Mouse (Mus musculus) stomach, adult 2 months (tissue): ENCODE data around the gene Zfp606. TPM values are rescaled to one million over a fixed set of nuclear protein-coding genes. Genes with fewer than 3 reads are reported as not detected.

Experiments
- polyA plus RNA-seq: library from polyadenylated mRNA; depleted of rRNA; stranded (reverse); fragments of >200 nt; gene quantifications from 2 replicates; pipeline ENCODE4 v1.2.3, GENCODE M21; 2012; rRNA removed

The Zfp606 gene
- polyA plus RNA-seq, result 1.0 and 1.1 TPM in 2 replicates

DNA sequence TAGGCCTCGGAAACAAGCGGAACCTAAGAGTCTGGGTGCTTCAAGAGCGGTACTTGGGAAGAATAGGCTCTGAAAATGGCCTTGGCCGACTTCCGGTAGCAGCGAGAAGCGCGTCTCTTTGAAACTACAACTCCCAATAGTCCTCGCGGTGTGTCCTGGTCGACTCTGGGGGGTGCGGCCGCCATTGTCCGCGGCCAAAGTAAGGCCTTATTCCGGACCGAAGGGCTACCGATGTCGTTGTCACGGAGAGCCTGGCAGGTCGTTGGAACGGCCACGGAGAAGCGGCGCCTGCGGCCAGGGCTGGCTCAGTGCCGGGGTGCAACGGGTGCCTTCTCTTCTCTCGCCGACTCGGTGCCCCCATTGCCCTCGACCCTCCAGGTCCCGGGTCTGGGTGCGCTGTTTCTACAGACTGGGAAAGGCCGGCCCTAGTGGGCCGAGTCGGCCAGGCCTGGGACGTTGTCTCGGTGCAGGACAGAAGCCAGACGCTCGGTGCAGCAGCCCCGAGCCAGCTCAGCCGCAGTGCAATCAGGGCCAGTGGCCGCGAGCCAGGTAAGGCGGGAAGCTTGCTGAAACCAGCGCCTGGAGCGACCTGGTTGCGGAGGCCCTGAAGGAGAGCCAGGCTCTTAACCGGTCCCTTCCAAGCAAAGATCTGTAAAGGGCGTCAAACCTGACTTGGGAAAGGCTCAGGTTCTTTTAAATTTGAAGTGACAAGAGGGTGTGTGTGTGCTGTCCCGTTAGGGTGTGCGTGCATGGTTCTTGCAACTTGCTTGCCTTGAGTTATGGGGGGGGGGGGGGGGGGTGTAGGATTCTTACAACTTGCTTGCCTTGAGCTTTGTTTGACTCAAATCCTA, at the start of gene Zfp606:
TSS of gene Zfp606 (plus strand) at position 136 of the 851 bp plus-strand sequence.

GRCm38 (mm10) chr7:12512217-12512616, 34.1 kb downstream of the Zfp606 start, which contains the start of gene 2900092C05Rik:
TSS of gene 2900092C05Rik (plus strand) at chr7:12512517.

Other genes starting within 250 kb of the Zfp606 start
- gene Vmn1r81, start 210.0 kb upstream of the Zfp606 start, polyA plus RNA-seq, result not detected in 2 replicates
- not detected in 2 replicates for gene Vmn1r82, start 177.9 kb upstream of the Zfp606 start, polyA plus RNA-seq
- not detected in 2 replicates for gene Vmn1r83, start 148.8 kb upstream of the Zfp606 start, polyA plus RNA-seq
- not detected in 2 replicates for gene Vmn1r84, start 109.0 kb upstream of the Zfp606 start, polyA plus RNA-seq
- 0.16 and 0.48 TPM in 2 replicates for gene Zfp551, start 55.5 kb upstream of the Zfp606 start, polyA plus RNA-seq
- not detected in 2 replicates for gene 2900092C05Rik, start 34.2 kb downstream of the Zfp606 start, polyA plus RNA-seq
- not detected in 2 replicates for gene Vmn2r53, start 130.5 kb downstream of the Zfp606 start, polyA plus RNA-seq
- not detected in 2 replicates for gene Vmn2r54, start 162.0 kb downstream of the Zfp606 start, polyA plus RNA-seq
- gene Vmn2r55, start 206.7 kb downstream of the Zfp606 start, polyA plus RNA-seq, result not detected in 2 replicates